Mouse (Mus musculus): ENCODE measurements at regions not wholly inside any gene's neighbourhood (a gene's known extent, or its start where the extent isn't known, plus 50 kb on each side); places are given as distances from the start of the nearest gene placed in this dataset.
A peak's percentile ranks its signal among the peaks of the same experiment; 100 is the strongest.

- DNase-seq = no peak
Observed at GRCm38 (mm10) chr15:28081147-28081546, 55.5 kb upstream of the Trio start.

GRCm38 (mm10) chr15:28082411-28082810 is 56.8 kb upstream of the Trio start:
- no peak for DNase-seq

- DNase-seq = no peak
Observed at GRCm38 (mm10) chr15:28105956-28106355, 80.3 kb upstream of the Trio start.

GRCm38 (mm10) chr15:28109916-28110315 is 84.3 kb upstream of the Trio start:
- DNase-seq = peak; percentile 26

DNA sequence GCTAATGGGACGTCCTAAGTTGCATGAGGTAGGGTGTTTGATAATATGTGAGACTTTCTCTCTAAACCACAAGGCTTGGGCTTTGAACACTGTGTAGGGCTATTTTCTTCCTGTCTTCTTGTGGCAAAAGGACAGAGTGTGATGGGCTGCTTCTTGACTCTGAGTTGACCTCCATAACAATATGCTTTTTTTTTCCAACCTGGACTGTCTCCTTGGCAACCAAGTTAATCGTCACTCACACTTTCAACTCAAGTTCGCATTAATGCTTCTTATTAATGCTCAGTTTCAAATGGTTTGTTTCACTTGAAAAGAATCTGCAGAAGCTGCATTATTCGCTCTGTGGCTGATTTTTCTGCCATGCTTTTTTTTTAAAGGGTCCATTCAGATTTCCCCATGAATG is 87.8 kb upstream of the Trio start:
- no peak for DNase-seq

DNA sequence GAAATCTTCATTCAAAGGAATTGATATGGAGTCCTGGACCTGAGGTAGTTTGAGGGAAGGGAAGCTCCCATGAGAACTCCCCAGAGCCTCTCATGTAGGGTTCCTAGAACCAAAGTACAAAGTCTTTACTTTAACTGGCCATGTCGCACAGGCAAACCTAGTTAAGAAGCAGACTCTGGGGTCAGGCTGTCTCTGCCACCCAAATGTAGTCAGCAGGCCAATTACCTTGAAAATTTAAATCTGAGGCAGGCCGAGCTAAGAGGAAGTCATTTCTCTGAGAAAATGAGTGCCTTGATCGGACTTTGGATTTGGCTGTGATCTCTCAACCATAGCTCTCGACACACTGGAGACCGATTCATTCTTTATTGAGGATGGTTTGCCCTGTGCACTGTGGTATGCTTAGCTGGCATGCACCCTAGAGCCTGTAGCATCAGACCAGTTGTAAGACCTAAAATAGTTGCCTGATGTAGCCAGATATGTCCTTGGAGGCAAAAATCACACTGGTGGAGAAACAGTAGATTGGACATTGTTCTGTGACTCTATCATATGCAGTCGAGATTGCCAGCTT is 88.6 kb upstream of the Trio start:
- peak; percentile 67 for DNase-seq

DNA sequence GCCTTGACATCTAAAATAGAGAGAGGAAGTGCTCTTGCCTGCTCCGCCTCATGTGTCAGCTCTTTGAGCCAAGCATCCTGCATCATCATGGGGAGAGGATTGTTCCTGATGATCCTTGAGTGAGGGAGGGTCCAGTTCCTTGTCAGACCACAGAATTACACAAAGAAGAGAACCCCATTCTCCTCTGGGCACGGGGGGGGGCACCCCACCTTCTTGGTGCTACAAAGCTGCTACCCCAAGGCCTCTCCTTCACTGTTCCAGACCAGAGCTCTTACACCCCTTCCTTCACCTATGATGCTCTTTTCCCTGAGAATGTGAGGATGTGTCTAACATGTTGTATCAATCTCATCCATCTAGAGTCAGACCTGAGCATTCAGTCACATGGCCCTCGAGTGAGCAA is 76.7 kb upstream of the Dnah5 start:
- DNase-seq = no peak

DNA sequence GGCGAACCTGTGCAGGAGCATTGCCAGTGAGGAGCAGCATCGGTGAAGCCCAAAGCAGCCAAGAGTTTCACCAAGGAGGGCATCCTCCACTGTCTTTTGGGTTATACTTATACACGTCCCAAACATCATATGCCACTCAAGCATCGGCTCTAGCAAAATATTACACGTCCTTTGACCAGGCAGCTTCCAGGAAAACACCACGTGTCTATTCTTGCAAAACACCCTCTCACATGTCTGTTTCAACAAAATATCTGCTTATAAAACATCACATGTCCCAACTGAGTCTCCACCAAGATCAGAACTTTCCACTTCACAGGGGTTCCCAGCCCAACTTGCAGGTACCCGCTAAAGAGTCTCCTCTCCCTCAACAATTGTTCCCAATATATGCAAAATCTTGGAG is 74.0 kb upstream of the Dnah5 start:
- no peak for DNase-seq

GRCm38 (mm10) chr15:28131546-28131945 is 72.0 kb upstream of the Dnah5 start:
- no peak for DNase-seq

DNA sequence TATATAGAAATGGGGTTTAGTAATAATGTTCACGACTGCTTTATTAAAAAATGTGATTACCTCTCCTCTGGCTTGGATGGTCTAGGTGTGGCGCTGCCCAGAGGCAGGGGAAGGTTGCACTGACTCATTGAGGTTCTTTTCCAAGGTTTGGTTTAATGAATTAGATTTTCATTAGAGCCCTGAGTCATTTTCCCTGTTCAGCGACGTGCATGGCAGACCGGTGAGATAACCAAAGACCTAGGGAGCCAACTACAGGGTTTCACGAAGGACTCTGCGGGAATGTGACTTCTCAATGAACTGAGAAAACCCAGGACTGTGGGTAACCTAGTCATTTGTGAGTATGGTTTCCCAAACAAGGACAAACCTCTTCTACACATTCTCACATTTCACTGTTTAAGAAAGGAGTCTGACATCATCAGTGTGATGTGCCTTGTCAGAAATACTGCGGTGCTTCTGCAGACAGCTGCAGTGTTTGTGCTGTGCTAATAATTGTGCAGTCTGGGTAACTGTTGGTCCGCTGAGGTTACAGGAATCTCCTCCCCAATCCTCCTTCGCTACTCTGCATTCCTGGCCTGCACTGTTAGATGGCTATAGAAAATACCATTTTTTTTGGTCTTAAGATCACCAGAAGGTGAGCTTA is 70.3 kb upstream of the Dnah5 start:
- no peak for DNase-seq

DNA sequence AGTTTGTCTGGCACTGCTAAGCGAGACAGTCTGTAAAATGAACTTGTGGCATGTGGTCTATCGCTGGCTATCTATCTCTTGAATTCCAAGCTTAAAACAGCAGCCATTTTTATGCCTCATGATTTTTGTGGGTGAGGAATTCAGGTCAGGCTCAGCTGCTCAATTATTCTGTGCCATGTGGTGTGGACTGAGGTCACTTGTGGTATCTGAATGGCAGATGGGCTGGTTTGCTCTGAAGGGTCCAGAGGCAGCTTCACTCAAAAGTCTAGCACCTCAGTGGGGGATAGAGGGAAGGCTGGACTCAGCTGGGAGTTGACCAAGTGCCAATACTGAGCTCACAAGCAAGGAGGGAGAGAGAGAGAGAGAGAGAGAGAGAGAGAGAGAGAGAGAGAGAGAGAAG is 69.3 kb upstream of the Dnah5 start:
- no peak for DNase-seq

GRCm38 (mm10) chr15:28138806-28139205 is 64.7 kb upstream of the Dnah5 start:
- DNase-seq = no peak

DNA sequence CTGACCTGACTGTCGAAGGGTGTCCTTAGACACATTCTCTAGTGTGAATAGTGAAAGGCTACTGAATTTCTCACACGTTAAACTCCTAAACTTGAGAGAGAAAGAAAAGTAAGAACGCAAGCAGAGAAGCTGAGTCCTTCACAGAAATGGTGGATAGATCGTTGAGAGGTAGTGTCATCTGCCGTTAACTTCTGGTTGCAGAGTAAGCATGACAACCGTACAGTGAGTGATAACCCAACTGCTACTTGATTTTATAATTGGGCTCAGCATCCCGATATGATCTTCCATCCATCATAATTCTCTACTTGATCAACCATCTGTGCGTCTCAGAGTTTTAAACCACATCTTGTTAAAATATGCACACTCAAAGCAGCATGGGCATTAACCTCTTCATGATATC is 63.3 kb upstream of the Dnah5 start:
- no peak for DNase-seq

GRCm38 (mm10) chr15:28141345-28141744 is 62.2 kb upstream of the Dnah5 start:
- DNase-seq = no peak

GRCm38 (mm10) chr15:28144217-28144616 is 59.3 kb upstream of the Dnah5 start:
- DNase-seq = no peak

DNA sequence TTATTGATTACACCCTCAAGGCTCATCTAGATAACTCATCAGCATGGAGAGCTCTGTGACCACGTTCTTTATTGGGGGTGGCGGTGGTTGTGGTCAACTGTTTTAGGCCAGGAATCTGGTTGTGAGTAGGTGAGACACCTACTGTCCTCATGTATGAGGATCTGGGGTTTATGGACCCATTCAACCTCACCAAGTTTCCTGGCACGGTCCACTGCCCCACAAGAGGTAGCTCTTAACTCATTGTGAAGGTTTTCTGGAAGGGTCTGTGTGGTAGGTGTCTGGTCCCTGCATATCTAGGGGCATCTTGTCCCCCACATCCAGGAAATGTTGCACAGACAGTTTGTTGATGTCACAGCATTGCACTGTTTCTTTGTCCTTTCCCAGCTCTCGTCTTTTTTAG is 58.7 kb upstream of the Dnah5 start:
- DNase-seq = no peak

DNA sequence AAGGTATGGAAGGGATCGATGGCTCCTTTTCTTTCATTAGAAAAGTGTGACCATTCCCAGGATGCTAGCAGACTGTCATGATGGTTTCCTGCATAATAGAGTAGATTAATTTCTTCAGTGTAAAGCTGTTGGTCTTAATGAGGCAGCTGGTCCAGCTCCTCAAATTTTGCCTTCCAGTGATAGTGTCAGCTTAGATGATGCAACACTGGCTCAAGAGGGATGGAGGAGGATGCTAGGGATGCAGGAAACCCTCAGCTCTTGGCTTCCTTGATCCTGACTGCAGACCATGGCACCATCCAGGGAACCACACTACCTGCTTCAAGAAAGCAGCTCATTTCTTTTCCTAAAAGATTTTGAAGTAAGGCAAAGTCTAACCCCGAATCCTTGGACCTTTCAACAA is 51.9 kb upstream of the Dnah5 start:
- no peak for DNase-seq

All from kidney, adult 11 months (tissue).